8 mouse cellular contexts compared by ENCODE assay signal in the genomic region with DNA sequence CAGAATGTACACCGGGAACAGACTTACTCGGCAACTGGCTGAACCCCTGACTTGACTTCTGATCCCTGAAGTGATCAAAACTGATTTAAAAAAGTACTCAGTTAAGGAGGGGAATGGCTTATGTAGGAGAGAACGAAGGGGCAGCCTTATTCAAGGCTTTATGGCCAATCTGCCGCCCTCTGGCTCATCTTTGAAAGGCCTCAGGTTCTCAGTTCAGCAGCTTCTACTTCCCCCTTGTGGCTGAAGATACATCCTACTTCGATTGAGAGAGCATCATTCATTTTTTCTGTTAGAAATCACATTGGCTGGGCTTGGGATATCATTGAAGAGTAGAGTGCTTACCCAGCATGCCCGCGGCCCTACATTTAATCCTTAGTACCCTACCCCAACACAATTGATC. TPM values are rescaled to one million over a fixed set of nuclear protein-coding genes. Genes with fewer than 3 reads are reported as not detected.
DNase-seq lines count a peak whose midpoint lies in the region; ATAC-seq lines count a peak whose summit lies in the region.

No protein-coding gene starts in this region.

- H3K9ac ChIP-seq in kidney, embryonic 14.5 days (ENCODE audit: low read depth, low read length): no peak overlapping the region

- no peak overlapping the region for H3K4me2 ChIP-seq in kidney, embryonic 14.5 days (replicated peaks; ENCODE audit: low read depth, low read length)

- no peak overlapping the region for H3K27ac ChIP-seq in kidney, embryonic 14.5 days (ENCODE audit: low read depth, low read length)

- intact Hi-C loops in gastrocnemius, postnatal 36 days (cut with DNase I): loop anchor here (2.0 kb wide), 2 partner anchors 167 to 401 kb away; no protein-coding TSS in a partner anchor

- 59% methylated on average over 7 of the region's 7 CpGs for WGBS in kidney, embryonic 14.5 days

- DNase-seq in adrenal gland, postnatal 14 days: peak; percentile 10
- no peak for DNase-seq in adrenal gland, adult 2 months
- DNase-seq in kidney, postnatal 10 days: peak; percentile 34
- peak; percentile 59 for DNase-seq in adipocyte (ENCODE audit: low spot score)
- peak; percentile 31 for DNase-seq in mesoderm, embryonic 11.5 days (ENCODE audit: low read depth, low spot score)
- DNase-seq in ovary, postnatal 10 days (ENCODE audit: low spot score): no peak
- DNase-seq in gastrocnemius, postnatal 36 days: no peak

- no peak for ATAC-seq in kidney, embryonic 14.5 days (ENCODE audit: low FRiP score, low TSS enrichment)

- no peaks in the 10 kb centered on the region for H3K9me3 ChIP-seq in kidney, embryonic 14.5 days (ENCODE audit: control insufficient read depth, low read length)

- no peaks in the 10 kb centered on the region for H3K4me1 ChIP-seq in kidney, embryonic 14.5 days (ENCODE audit: control insufficient read depth, insufficient read depth, low read length)

- H3K36me3 ChIP-seq in kidney, embryonic 14.5 days (ENCODE audit: control insufficient read depth, insufficient read depth, low read length): no peaks in the 10 kb centered on the region

- H3K4me3 ChIP-seq in kidney, embryonic 14.5 days (ENCODE audit: low read length): no peak overlapping the region

- no peaks in the 10 kb centered on the region for H3K27me3 ChIP-seq in kidney, embryonic 14.5 days (ENCODE audit: control insufficient read depth, insufficient read depth, low read length)

RNA-seq across cellular contexts. Expression of a gene that starts 19.2 kb away (rescaled TPM):
- 0.56 and 4.0 TPM in 2 replicates for total RNA-seq in adrenal gland, postnatal 14 days (2021)
- under 1 TPM in 1 of 2 experiments, not detected in 1; 0.38 TPM for total RNA-seq in adrenal gland, adult 2 months (2021)
- not detected in 2 replicates for polyA plus RNA-seq in adrenal gland, adult 2 months (2012; rRNA removed)
- polyA plus RNA-seq in kidney, embryonic 14.5 days (2014; fragmentation: Nextera tagmentation; extraction: Ambion mirVana): 0.04 and 0.11 TPM in 2 replicates
- total RNA-seq in gastrocnemius, postnatal 36 days (2021): under 1 TPM in 1 of 2 experiments, not detected in 1; 0.31 TPM

Comparison
In these comparisons a context has a peak if more than half of its experiments do, and no peak if none do; other contexts are left out.
1. DNase-seq: peak in adrenal gland, postnatal 14 days (single experiment), kidney, postnatal 10 days (single experiment), adipocyte (single experiment) and mesoderm, embryonic 11.5 days (single experiment); none in adrenal gland, adult 2 months (single experiment), ovary, postnatal 10 days (single experiment) and gastrocnemius, postnatal 36 days (0 of 2).